Mouse (Mus musculus): ENCODE data around the gene Lamb3. TPM values are rescaled to one million over a fixed set of nuclear protein-coding genes. Genes with fewer than 3 reads are reported as not detected.

Gene Lamb3
- polyA plus RNA-seq, 1 experiment from 2014 or later = 2.5 TPM

- H3K9me3 ChIP-seq (ENCODE audit: control insufficient read depth) = no peaks in the 10 kb centered on the region
- no peaks in the 10 kb centered on the region for H3K27me3 ChIP-seq (replicated peaks; ENCODE audit: control insufficient read depth, insufficient read depth, low read length)
- no peak overlapping the region for H3K27ac ChIP-seq (ENCODE audit: low read depth, low read length)
- no peaks in the 10 kb centered on the region; the same call in 1 of the 2 replicates for H3K4me1 ChIP-seq (replicated peaks; ENCODE audit: control insufficient read depth, insufficient read depth, low read length)
- no peak overlapping the region for H3K9ac ChIP-seq (ENCODE audit: low read depth, low read length)
- H3K4me3 ChIP-seq (ENCODE audit: low read depth, low read length) = no peak overlapping the region
- H3K36me3 ChIP-seq (ENCODE audit: control insufficient read depth, insufficient read depth) = no peaks in the 10 kb centered on the region
- ATAC-seq = no peak
- no peak overlapping the region for H3K4me2 ChIP-seq (replicated peaks; ENCODE audit: low read depth)
- TF ChIP-seq CTCF (IDR thresholded peaks at IDR 0.05; ENCODE audit: low read depth) = no peak
- 62% methylated on average over 2 of the region's 2 CpGs for WGBS
These were observed 99.3 kb downstream of the Lamb3 start for GRCm38 (mm10) chr1:193306832-193307231.

- no peaks in the 10 kb centered on the region for H3K36me3 ChIP-seq (ENCODE audit: control insufficient read depth, insufficient read depth)
- H3K9me3 ChIP-seq (ENCODE audit: control insufficient read depth) = no peaks in the 10 kb centered on the region
- H3K4me2 ChIP-seq (replicated peaks; ENCODE audit: low read depth) = no peak overlapping the region
- no peak overlapping the region for H3K4me3 ChIP-seq (ENCODE audit: low read depth, low read length)
- H3K4me1 ChIP-seq (replicated peaks; ENCODE audit: control insufficient read depth, insufficient read depth, low read length) = no peaks in the 10 kb centered on the region; the same call in 1 of the 2 replicates
- H3K27me3 ChIP-seq (replicated peaks; ENCODE audit: control insufficient read depth, insufficient read depth, low read length) = no peaks in the 10 kb centered on the region
- ATAC-seq = no peak
- H3K9ac ChIP-seq (ENCODE audit: low read depth, low read length) = no peak overlapping the region
- 77% methylated on average over 1 of the region's 1 CpGs for WGBS
- no peak for TF ChIP-seq CTCF (IDR thresholded peaks at IDR 0.05; ENCODE audit: low read depth)
- H3K27ac ChIP-seq (ENCODE audit: low read depth, low read length) = no peak overlapping the region
These were observed 102.5 kb downstream of the Lamb3 start for GRCm38 (mm10) chr1:193309785-193310518.

GRCm38 (mm10) chr1:193310519-193311085 lies 103.1 kb downstream of the Lamb3 start:
- TF ChIP-seq CTCF (IDR thresholded peaks at IDR 0.05; ENCODE audit: low read depth) = no peak
- ATAC-seq = no peak
- WGBS = 91% methylated on average over 3 of the region's 3 CpGs
- Histone ChIP-seq H3K4me2 (replicated peaks; ENCODE audit: low read depth) (no peak overlapping the region), H3K36me3 (ENCODE audit: control insufficient read depth, insufficient read depth) (no peaks in the 10 kb centered on the region), H3K4me1 (replicated peaks; ENCODE audit: control insufficient read depth, insufficient read depth, low read length) (no peaks in the 10 kb centered on the region; the same call in 1 of the 2 replicates), H3K4me3 (ENCODE audit: low read depth, low read length) (no peak overlapping the region), H3K27me3 (replicated peaks; ENCODE audit: control insufficient read depth, insufficient read depth, low read length) (no peaks in the 10 kb centered on the region), H3K27ac (ENCODE audit: low read depth, low read length) (no peak overlapping the region), H3K9me3 (ENCODE audit: control insufficient read depth) (no peaks in the 10 kb centered on the region), H3K9ac (ENCODE audit: low read depth, low read length) (no peak overlapping the region)

GRCm38 (mm10) chr1:193311596-193311995 lies 104.1 kb downstream of the Lamb3 start:
- no peak overlapping the region for H3K4me3 ChIP-seq (ENCODE audit: low read depth, low read length)
- no peaks in the 10 kb centered on the region for H3K36me3 ChIP-seq (ENCODE audit: control insufficient read depth, insufficient read depth)
- no peak overlapping the region for H3K4me2 ChIP-seq (replicated peaks; ENCODE audit: low read depth)
- TF ChIP-seq CTCF (IDR thresholded peaks at IDR 0.05; ENCODE audit: low read depth) = no peak
- 68% methylated on average over 1 of the region's 1 CpGs for WGBS
- H3K4me1 ChIP-seq (replicated peaks; ENCODE audit: control insufficient read depth, insufficient read depth, low read length) = no peaks in the 10 kb centered on the region; the same call in 1 of the 2 replicates
- H3K27ac ChIP-seq (ENCODE audit: low read depth, low read length) = no peak overlapping the region
- H3K9me3 ChIP-seq (ENCODE audit: control insufficient read depth) = no peaks in the 10 kb centered on the region
- H3K27me3 ChIP-seq (replicated peaks; ENCODE audit: control insufficient read depth, insufficient read depth, low read length) = no peaks in the 10 kb centered on the region
- ATAC-seq = no peak
- no peak overlapping the region for H3K9ac ChIP-seq (ENCODE audit: low read depth, low read length)

- Histone ChIP-seq H3K4me2 (replicated peaks; ENCODE audit: low read depth) (no peak overlapping the region), H3K4me1 (replicated peaks; ENCODE audit: control insufficient read depth, insufficient read depth, low read length) (no peaks in the 10 kb centered on the region; the same call in 1 of the 2 replicates), H3K9ac (ENCODE audit: low read depth, low read length) (no peak overlapping the region), H3K36me3 (ENCODE audit: control insufficient read depth, insufficient read depth) (no peaks in the 10 kb centered on the region), H3K27me3 (replicated peaks; ENCODE audit: control insufficient read depth, insufficient read depth, low read length) (no peaks in the 10 kb centered on the region), H3K27ac (ENCODE audit: low read depth, low read length) (0 out of 2 replicates have a peak overlapping the region, but pooled peaks have one; percentile 11), H3K4me3 (ENCODE audit: low read depth, low read length) (no peak overlapping the region), H3K9me3 (ENCODE audit: control insufficient read depth) (no peaks in the 10 kb centered on the region)
- 67% methylated on average over 5 of the region's 5 CpGs for WGBS
- TF ChIP-seq CTCF (IDR thresholded peaks at IDR 0.05; ENCODE audit: low read depth) = no peak
- ATAC-seq = no peak
These were observed 108.3 kb downstream of the Lamb3 start for GRCm38 (mm10) chr1:193315705-193316357.

- H3K4me3 ChIP-seq (ENCODE audit: low read depth, low read length) = no peak overlapping the region
- no peaks in the 10 kb centered on the region for H3K36me3 ChIP-seq (ENCODE audit: control insufficient read depth, insufficient read depth)
- WGBS = 78% methylated on average over 9 of the region's 9 CpGs
- H3K27ac ChIP-seq (ENCODE audit: low read depth, low read length) = no peak overlapping the region
- ATAC-seq = no peak
- no peaks in the 10 kb centered on the region for H3K27me3 ChIP-seq (replicated peaks; ENCODE audit: control insufficient read depth, insufficient read depth, low read length)
- no peak for TF ChIP-seq CTCF (IDR thresholded peaks at IDR 0.05; ENCODE audit: low read depth)
- H3K4me1 ChIP-seq (replicated peaks; ENCODE audit: control insufficient read depth, insufficient read depth, low read length) = no peaks in the 10 kb centered on the region; the same call in 1 of the 2 replicates
- no peak overlapping the region for H3K9ac ChIP-seq (ENCODE audit: low read depth, low read length)
- H3K9me3 ChIP-seq (ENCODE audit: control insufficient read depth) = no peaks in the 10 kb centered on the region
- H3K4me2 ChIP-seq (replicated peaks; ENCODE audit: low read depth) = no peak overlapping the region
These were observed 108.9 kb downstream of the Lamb3 start for GRCm38 (mm10) chr1:193316358-193316750.

All from intestine, postnatal 0 days (tissue).